Mouse (Mus musculus) myocyte (in vitro differentiated cells): Measurements from ENCODE around the gene Gabra5. TPM values are rescaled to one million over a fixed set of nuclear protein-coding genes. Genes with fewer than 3 reads are reported as not detected.

ENCODE experiments used
- H3K27me3 ChIP-seq: one replicate; pipeline ENCODE4 v1.6.1; 2011; ENCODE audit not compliant: control insufficient read depth, insufficient read depth, insufficient read length
- H3K36me3 ChIP-seq: one replicate; pipeline ENCODE4 v1.6.1; 2011; ENCODE audit not compliant: control insufficient read depth, insufficient read depth
- H3K4me2 ChIP-seq: one replicate; pipeline ENCODE4 v1.6.1; 2011; ENCODE audit warnings: low read depth, control low read depth
- H3K4me3 ChIP-seq: one replicate; pipeline ENCODE4 v1.5.1; 2011; ENCODE audit warnings: mild to moderate bottlenecking, control low read depth, moderate library complexity
- H3K79me2 ChIP-seq: one replicate; pipeline ENCODE4 v1.6.1; 2011; ENCODE audit not compliant: control insufficient read depth, insufficient read depth
- H3ac ChIP-seq: one replicate; pipeline ENCODE4 v1.6.1; 2011; ENCODE audit not compliant: control insufficient read depth, insufficient read length
- CEBPB ChIP-seq: IDR thresholded peaks from 2 replicates; pipeline ENCODE4 v1.6.1; 2011; ENCODE audit warnings: mild to moderate bottlenecking, moderate library complexity; ENCODE audit not compliant: poor library complexity, insufficient read depth, severe bottlenecking
- E2F4 ChIP-seq: IDR thresholded peaks from one replicate; pipeline ENCODE4 v1.6.1; 2011; ENCODE audit warnings: mild to moderate bottlenecking, control low read depth, moderate library complexity; ENCODE audit not compliant: insufficient read depth
- MAX ChIP-seq: IDR thresholded peaks from one replicate; pipeline ENCODE4 v1.6.1; 2011; ENCODE audit warnings: low read depth, mild to moderate bottlenecking, control low read depth
- MYOD1 ChIP-seq, 3 experiments: IDR thresholded peaks; one replicate each; pipeline ENCODE4 v1.6.1; 2011; ENCODE audit warnings: control low read depth in 2 of 3, low read depth in 2 of 3, mild to moderate bottlenecking in 2 of 3, moderate library complexity in 1 of 3; ENCODE audit not compliant: insufficient read length in 2 of 3, control insufficient read depth in 1 of 3
- MYOG ChIP-seq, 3 experiments: IDR thresholded peaks; one replicate each; pipeline ENCODE4 v1.6.1; 2011; ENCODE audit warnings: control low read depth in 2 of 3, low read depth in 2 of 3, mild to moderate bottlenecking in 2 of 3; ENCODE audit not compliant: insufficient read length in 2 of 3, control insufficient read depth in 1 of 3, insufficient read depth in 1 of 3
- POLR2A ChIP-seq: IDR thresholded peaks from one replicate; pipeline ENCODE4 v1.6.1; 2011; ENCODE audit warnings: low read depth, mild to moderate bottlenecking, control low read depth, moderate library complexity; ENCODE audit not compliant: insufficient read length
- POLR2AphosphoS2 ChIP-seq: IDR thresholded peaks from one replicate; pipeline ENCODE4 v1.6.1; 2011; ENCODE audit warnings: low read depth, control low read depth; ENCODE audit not compliant: insufficient read length
- REST ChIP-seq: IDR thresholded peaks from one replicate; pipeline ENCODE4 v1.6.1; 2011; ENCODE audit warnings: mild to moderate bottlenecking, control low read depth, moderate library complexity; ENCODE audit not compliant: insufficient read depth, insufficient read length
- SRF ChIP-seq: IDR thresholded peaks from one replicate; pipeline ENCODE4 v1.6.1; 2011; ENCODE audit warnings: low read depth; ENCODE audit not compliant: control insufficient read depth, insufficient read length
- TCF12 ChIP-seq: IDR thresholded peaks from one replicate; pipeline ENCODE4 v1.6.1; 2011; ENCODE audit warnings: mild to moderate bottlenecking, control low read depth; ENCODE audit not compliant: poor library complexity, insufficient read depth, severe bottlenecking
- TCF3 ChIP-seq: IDR thresholded peaks from one replicate; pipeline ENCODE4 v1.6.1; 2011; ENCODE audit warnings: low read depth, control low read depth; ENCODE audit not compliant: insufficient read length
- USF1 ChIP-seq: IDR thresholded peaks from one replicate; pipeline ENCODE4 v1.6.1; 2011; ENCODE audit warnings: low read depth, mild to moderate bottlenecking, control low read depth, moderate library complexity
- polyA plus RNA-seq: library from polyadenylated mRNA; unstranded; fragments of >200 nt; fragmentation: generic; extraction: Trizol; gene quantifications from one replicate; pipeline ENCODE4 v1.2.1, GENCODE M21; 2012; ENCODE audit warnings: missing spikeins

The Gabra5 gene
- polyA plus RNA-seq, 1 experiment, result not detected

DNA sequence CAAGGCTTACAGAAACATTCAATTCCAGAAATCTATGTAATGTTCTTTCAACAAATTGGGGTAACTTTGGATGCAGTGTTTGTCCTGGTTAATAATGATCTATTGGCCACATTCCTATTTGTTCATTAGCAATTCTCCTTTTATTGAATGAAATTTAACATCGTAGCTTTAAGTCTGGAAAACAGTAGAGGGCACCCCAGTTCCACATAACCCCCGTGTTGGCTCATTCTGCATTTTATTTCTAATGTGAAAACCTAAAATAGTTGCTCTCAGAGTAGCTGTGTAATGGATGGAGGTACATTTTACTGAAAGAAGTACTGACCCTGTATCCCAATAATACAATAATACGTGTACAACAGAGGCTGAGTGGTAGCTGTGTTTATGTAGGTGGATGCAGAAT is 3.1 kb upstream of the Gabra5 start:
- TF ChIP-seq CEBPB (no peak), SRF (no peak), POLR2A (no peak), TCF12 (no peak), POLR2AphosphoS2 (no peak), TCF3 (no peak), E2F4 (no peak), USF1 (no peak), MYOD1 (IDR thresholded peaks at IDR 0.05; ENCODE audit: control insufficient read depth in 1 of 3, insufficient read length in 2 of 3, low read depth in 2 of 3) (no peak), REST (no peak), MYOG (IDR thresholded peaks at IDR 0.05; ENCODE audit: control insufficient read depth in 1 of 3, insufficient read depth in 1 of 3, insufficient read length in 2 of 3, low read depth in 2 of 3) (no peak), MAX (no peak)
- Histone ChIP-seq H3K4me3 (no peak overlapping the region), H3K4me2 (no peak overlapping the region), H3K27me3 (no peaks in the 10 kb centered on the region), H3K79me2 (no peaks in the 10 kb centered on the region), H3K36me3 (no peaks in the 10 kb centered on the region), H3ac (no peak overlapping the region)

DNA sequence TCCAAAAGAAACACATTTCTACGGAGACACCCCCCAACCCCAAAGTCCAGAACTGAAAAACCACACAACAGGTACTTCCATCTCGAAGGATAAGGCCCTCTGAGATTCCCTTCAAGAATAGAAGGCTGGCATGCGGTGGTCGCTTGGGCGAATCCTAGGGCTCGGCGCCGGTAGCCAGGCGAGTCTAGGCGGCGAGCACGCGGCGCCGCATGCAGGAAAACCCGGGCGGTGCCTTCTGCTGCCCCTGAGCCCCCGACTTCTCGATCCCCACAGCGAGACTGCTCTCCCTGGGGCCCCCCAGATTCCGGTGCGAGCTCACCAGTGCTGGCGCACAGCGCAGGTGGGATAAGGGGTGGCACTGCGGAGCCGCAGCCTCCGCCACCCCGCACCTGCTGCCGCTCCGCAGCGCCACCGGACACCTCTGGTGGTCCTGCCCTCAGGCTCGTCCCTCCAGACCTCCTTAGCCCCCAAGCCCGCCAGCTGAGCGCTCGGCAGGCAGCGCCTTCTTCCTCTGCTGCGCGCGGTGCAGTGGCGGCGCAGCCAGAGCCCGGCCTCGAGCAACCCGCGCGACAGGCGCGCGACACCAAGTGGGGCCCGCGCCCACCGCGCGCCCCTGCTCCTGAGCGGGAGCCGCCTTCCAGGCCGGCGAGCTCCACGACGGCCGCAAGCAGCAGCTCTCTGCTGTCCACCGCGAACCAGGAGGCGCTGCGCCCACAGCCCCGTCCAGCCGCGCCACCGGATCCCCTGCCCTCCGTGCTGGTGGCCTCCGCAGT is 813 bp downstream of the Gabra5 start:
- Histone ChIP-seq H3K36me3 (no peaks in the 10 kb centered on the region), H3K79me2 (no peaks in the 10 kb centered on the region), H3K27me3 (no peaks in the 10 kb centered on the region), H3K4me2 (no peak overlapping the region), H3K4me3 (no peak overlapping the region), H3ac (no peak overlapping the region)
- TF ChIP-seq SRF (no peak), TCF12 (no peak), POLR2A (no peak), TCF3 (no peak)

DNA sequence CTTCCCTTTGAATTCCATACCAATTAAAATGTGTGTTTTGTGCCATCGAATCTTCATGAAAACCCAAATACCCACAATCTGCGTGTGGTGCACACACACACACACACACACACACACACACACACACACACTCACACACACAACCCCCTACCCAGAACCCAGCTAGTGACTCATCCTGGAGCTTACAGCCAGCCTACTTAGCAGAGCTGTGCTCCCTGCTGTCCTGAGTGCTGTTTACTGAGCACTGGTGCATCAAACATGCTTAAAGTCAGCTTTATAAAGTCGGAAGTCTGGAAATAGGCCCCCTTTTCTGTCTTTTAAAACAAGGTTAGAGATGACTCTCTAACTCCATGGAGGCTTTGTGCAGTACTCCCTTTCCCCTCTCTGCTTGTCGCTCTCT is 7.0 kb downstream of the Gabra5 start:
- H3ac ChIP-seq, result no peak overlapping the region
- H3K4me3 ChIP-seq, result no peak overlapping the region
- no peaks in the 10 kb centered on the region for H3K36me3 ChIP-seq
- no peak overlapping the region for H3K4me2 ChIP-seq
- no peaks in the 10 kb centered on the region for H3K79me2 ChIP-seq
- TF ChIP-seq POLR2AphosphoS2 (no peak), CEBPB (no peak), USF1 (no peak), MAX (no peak), TCF12 (no peak), TCF3 (no peak), SRF (no peak), REST (no peak), MYOD1 (IDR thresholded peaks at IDR 0.05; ENCODE audit: control insufficient read depth in 1 of 3, insufficient read length in 2 of 3, low read depth in 2 of 3) (no peak), E2F4 (no peak), MYOG (IDR thresholded peaks at IDR 0.05; ENCODE audit: control insufficient read depth in 1 of 3, insufficient read depth in 1 of 3, insufficient read length in 2 of 3, low read depth in 2 of 3) (no peak), POLR2A (no peak)
- H3K27me3 ChIP-seq, result no peaks in the 10 kb centered on the region

DNA sequence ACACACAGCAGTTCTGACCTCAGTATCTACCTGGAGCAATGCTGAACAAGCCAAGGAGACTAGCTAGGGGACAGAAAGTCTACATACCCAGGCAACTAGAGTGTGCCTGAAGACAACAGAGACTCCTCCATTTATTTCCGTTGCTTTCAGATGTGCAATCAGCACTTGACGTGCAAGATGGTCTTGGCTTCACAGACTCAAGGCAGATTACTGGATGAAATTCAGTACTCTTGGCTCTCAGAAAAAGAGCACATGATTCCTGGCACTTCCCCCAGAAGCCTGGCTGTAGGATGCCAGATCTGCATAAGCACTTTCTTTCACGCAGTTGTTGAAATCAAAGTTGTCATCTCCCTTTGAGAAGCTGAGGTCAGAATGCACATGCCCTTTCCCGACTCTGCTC is 18.1 kb downstream of the Gabra5 start:
- Histone ChIP-seq H3K27me3 (no peaks in the 10 kb centered on the region), H3K79me2 (no peaks in the 10 kb centered on the region), H3ac (no peak overlapping the region), H3K4me2 (no peak overlapping the region), H3K36me3 (no peaks in the 10 kb centered on the region), H3K4me3 (no peak overlapping the region)
- no peak for TF ChIP-seq USF1
- no peak for TF ChIP-seq MYOG (IDR thresholded peaks at IDR 0.05; ENCODE audit: control insufficient read depth in 1 of 3, insufficient read depth in 1 of 3, insufficient read length in 2 of 3, low read depth in 2 of 3)
- no peak for TF ChIP-seq SRF
- no peak for TF ChIP-seq POLR2AphosphoS2
- TF ChIP-seq POLR2A, result no peak
- no peak for TF ChIP-seq TCF12
- no peak for TF ChIP-seq TCF3
- TF ChIP-seq REST, result no peak
- TF ChIP-seq MAX, result no peak
- TF ChIP-seq CEBPB, result no peak
- no peak for TF ChIP-seq MYOD1 (IDR thresholded peaks at IDR 0.05; ENCODE audit: control insufficient read depth in 1 of 3, insufficient read length in 2 of 3, low read depth in 2 of 3)
- TF ChIP-seq E2F4, result no peak
